Mouse (Mus musculus): Measurements from ENCODE around the gene 4930438A08Rik.

4930438A08Rik gene

DNA sequence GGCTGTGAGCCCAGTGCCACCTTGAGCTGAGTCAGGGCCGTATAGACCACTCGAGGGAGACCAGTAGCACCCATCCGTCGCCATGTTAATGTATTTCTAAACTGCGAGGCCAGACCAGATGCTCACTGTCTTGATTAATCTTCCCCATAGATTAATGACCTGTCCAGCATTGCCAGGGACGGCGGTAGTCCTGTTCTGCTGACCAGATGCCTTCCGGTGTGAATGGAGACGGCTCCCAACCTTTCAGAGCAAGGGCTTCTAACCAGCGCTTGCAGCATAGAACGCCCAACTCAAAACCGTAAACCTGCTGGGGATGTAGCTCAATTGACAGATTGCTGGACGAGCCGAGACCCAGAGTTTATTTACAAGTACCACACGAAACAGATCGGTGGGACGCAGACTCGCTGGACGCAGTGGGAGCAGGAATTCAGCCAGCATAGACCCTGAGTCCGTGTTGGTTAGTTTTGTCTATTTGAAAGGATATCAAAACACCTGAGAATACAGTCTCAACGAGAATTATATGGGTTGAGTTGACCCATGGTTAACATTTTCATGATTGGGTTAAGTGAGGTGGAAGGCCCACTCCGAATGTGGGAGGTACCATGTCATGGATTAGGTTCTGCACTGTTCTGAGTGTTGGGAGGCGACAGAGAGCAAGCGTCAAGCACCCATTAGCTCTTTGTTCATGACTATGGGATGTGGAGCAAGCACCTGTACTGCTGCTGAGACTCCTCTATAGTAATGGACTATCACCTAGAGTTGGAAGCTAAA, 49.2 kb downstream of the 4930438A08Rik start:
- no peak for DNase-seq (ENCODE audit: low spot score in 2 of 2)

DNA sequence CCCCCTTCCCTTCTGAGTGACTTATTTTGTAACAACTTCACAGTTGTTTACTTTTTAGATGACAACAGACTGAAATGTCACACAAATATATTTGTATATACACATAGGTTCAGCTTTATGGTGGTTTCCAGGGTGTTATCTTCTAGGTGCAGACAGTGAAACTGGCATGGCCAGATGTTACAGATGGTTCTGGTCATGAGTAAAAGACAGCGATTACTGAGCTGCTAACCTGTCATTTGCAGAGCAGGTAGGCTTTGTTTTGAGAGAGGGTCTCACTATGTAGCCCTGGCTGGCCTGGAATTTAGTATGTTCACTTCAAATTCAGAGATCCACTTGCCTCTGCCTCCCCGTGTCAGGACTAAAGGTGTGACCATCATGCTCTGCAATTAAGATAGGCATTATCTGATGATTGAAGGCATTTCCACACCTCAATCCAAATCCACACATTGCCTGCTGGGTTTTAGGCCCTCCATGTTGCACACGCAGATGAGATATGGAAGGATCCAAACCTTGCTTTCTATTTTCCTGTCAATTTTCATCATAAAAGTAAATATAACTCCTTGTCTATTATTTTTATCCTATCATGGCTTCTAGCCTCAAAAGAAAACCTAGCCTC, 50.1 kb downstream of the 4930438A08Rik start:
- DNase-seq (ENCODE audit: low spot score in 2 of 2): no peak

DNA sequence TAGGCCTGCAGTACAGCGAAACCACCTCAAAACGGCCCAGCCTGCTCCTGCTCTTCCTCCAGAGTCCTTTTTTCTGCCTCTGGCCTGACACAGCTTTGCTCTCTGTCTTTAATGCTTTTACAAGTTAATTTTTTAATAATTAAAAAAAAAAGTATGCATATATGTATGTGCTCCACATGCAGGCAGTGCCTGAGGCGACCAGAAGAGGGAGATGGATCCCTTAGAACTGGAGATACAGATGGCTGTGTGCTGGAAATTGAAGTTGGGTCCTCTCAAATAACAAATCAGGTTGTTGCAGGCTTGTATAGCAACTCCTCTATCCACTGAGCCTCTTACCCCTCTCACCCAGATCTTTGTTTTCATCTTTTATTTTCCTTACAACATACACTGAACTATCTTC, 52.2 kb downstream of the 4930438A08Rik start:
- no peak for DNase-seq (ENCODE audit: low spot score in 2 of 2)

DNA sequence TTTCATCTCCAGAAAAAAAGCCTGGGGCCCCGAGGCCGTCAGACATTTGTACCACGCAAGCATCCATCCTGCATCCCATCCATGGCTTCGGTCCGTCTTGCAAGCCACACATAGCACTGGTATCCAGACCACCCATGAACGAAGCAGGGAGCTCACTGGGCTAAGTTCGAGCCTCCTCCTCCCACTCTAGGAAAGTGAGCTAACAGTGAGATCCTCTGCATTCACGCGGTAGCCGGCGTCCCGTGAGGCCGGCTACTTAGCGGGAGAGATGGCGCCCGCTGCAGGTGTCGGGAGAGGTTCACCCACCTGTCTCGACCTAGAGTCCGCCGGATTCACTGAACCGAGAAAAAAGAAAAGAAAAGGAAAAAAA, 55.3 kb downstream of the 4930438A08Rik start:
- DNase-seq (ENCODE audit: low spot score in 2 of 2): no peak

DNA sequence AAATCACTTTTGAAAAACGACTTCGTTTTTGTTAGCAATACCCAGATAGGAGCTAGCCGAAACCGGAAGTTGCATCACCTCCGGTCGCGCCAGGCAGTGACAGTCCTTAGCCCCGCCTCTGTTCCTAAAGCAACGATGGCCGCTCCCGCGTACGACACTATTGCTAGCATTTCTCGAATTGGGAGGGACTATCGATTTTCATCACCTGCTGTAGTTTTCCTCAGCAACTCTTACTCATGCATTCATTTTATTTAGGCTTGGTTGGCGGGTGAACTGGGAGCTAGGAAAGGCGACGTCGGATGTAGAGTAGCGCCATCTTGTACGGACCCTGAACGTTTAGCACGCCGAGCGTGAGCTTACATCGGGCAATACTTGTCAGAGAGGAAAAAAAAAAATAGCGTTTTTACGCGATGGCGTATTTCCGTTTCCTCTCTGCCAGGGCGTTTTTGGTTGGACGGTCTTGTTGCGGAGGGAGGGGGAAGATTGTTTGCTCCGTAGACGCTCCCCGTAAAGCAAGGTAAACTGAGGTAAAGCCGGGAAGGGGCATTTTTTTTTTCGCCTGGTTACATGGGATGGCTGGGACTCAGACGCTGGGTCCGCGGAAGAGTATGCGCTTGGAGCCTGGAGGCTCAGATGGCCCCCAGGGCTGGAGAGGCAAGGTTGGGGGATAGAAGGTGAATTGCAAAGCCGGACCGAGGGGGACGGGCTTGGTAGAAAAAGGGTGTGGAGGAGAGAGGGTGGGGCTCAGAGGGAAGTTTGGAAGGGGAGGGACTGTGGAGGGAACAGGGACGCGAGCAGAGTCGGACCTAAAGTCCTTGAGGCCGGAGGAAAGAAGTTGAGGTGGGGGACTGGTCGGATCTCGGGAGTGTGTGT, 55.9 kb downstream of the 4930438A08Rik start, which contains the start of the genes Zfp672 and Sh3bp5l:
Gene Zfp672, minus strand, starts transcription at position 64 of the 873 bp plus-strand sequence.
Gene Sh3bp5l, plus strand, starts transcription at position 449 of the 873 bp plus-strand sequence.
- DNase-seq (ENCODE audit: low spot score in 2 of 2): peak; percentile 71 to 84

DNA sequence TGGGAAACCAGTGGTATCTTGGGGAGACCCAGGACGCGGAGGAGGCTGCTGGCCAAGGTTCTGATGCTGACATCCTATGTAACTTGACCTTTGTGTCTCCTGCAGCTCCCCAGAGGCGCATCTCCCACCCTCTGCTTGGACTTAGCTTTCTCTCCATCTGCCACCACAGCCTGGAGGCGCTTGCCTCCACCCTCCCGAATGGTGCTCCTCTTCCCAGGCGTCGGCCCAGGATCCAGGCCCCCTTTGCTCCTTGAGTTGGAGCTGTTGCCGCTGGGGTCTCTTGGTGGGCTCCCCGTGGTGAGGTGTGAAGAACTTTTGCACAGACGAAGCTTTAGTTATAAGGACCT, 56.5 kb downstream of the 4930438A08Rik start:
- no peak for DNase-seq (ENCODE audit: low spot score in 2 of 2)

DNA sequence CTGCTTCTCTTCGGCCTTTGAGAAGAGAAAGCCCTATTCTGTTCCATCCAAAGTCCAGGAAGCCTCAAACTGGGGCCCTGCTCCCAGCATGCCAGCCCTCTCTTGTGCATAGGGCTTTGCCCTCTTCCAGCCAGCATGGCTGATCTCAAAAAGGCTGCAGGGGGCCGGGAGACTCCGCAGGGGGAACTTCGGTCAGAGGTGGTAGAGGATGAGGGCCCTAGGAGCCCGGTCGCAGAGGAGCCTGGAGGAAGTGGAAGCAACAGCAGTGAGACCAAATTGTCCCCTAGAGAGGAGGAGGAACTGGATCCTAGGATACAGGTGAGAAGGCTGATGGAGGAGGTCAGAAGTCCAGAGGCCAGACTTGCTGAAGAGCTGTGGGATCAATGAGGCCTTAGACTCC, 56.9 kb downstream of the 4930438A08Rik start:
- no peak for DNase-seq (ENCODE audit: low spot score in 2 of 2)

DNA sequence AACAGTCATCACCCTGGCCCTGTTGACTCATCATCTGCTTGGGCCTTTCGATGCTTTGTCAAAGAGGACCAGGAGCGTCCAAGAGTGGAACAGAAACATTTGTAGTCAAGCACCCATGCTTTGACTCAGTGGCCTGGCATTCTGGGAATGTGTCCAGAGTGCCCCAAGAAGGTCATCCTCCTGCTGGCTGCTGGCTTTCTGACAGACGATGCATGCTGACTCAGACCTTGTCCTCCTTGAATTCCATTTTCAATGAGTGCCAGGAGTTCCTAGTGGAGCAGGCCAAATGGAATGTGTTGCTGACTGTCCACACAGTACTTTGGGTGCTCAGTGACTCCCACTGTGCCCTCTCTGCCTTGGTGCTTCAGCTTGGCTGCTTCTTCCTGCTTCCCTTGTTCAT, 60.1 kb downstream of the 4930438A08Rik start:
- DNase-seq (ENCODE audit: low spot score in 2 of 2): no peak

All from urinary bladder, adult 18-20 months (tissue).